Mouse (Mus musculus): ENCODE data around the gene Mpst. TPM values are rescaled to one million over a fixed set of nuclear protein-coding genes. Genes with fewer than 3 reads are reported as not detected.

The Mpst gene
- 2.1 and 2.7 TPM in 2 replicates for polyA plus RNA-seq (2014; fragmentation: Nextera tagmentation; extraction: Ambion mirVana)

DNA sequence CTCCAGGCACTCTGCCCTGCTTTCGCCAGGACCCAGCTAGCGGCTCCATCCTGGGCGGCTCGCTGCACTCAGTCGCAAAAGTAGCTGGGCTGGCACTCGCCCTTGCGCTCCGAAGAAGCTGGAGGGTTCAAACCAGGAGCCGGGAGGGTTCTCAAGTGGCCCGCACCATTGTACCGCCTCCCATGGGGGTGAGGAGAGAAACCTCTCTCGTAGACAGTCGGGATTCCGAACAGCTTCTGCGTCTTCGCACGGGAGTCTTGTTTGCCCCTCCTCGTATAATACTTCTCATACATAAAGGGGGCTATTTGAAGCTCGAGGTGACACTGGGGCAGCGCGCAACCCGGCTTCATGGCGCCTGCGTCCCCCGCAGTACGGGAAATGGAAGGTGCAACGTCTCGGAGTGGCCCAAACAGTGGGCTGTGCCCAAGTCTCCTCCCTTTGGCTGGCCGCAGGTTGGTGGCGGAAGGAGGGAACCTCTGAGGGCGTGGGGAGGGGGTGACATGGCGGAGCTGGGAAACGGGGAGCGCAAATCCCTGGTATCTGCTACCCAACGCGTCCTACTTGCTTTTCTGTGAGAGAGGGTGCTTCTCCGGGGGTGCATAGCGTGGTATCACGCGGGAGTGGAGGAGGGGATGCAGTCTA is at the start of gene Mpst:
TSS of gene Mpst (plus strand) at position 124 of the 642 bp plus-strand sequence.
- peak; percentile 84 for ATAC-seq (replicated peaks; ENCODE audit: low FRiP score, low TSS enrichment, low read depth)
- peaks cover 40% of the 10 kb centered on the region for H3K27me3 ChIP-seq (replicated peaks; ENCODE audit: control insufficient read depth, insufficient read depth, low read length)
- WGBS, result under 1% methylated on average over 40 of the region's 40 CpGs
- H3K9me3 ChIP-seq (ENCODE audit: control insufficient read depth, low read length), result no peaks in the 10 kb centered on the region
- peak within 1 kb of the TSS; percentile 92 for H3K27ac ChIP-seq (ENCODE audit: low read depth)
- peak; percentile 97 for DNase-seq (ENCODE audit: low spot score)
- H3K36me3 ChIP-seq (ENCODE audit: control insufficient read depth, insufficient read depth, low read length), result no peaks in the 10 kb centered on the region
- peak within 1 kb of the TSS; percentile 98 for H3K4me2 ChIP-seq (ENCODE audit: low read length)
- peaks cover 9% of the 10 kb centered on the region; the same call in 1 of the 2 replicates for H3K4me1 ChIP-seq (replicated peaks; ENCODE audit: control insufficient read depth, insufficient read depth, low read length)
- peak within 1 kb of the TSS; percentile 74 for H3K4me3 ChIP-seq (ENCODE audit: low read depth, low read length)
- H3K9ac ChIP-seq (ENCODE audit: low read length), result peak within 1 kb of the TSS; percentile 72

DNA sequence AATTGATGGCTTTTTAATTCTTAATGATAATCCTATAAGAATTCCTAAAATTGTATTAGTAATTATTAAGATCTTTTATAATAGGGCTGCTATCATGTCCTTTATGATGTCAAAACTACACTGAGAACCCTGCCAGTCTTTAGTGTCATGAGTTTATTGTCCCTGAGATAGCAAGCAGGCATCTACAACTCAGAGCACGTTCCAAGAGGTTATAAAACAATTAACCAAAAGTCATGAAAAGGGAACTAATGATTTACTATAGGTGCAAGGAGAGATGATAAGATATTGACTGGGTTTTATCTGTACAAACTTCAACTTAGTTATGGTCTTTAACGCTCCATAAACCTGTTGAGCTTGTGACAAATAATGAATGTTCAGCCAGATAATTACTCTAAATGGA is 40.3 kb upstream of the Mpst start:
- peaks cover 60% of the 10 kb centered on the region for H3K27me3 ChIP-seq (replicated peaks; ENCODE audit: control insufficient read depth, insufficient read depth, low read length)
- H3K4me3 ChIP-seq (ENCODE audit: low read depth, low read length), result no peak overlapping the region
- ATAC-seq (replicated peaks; ENCODE audit: low FRiP score, low TSS enrichment, low read depth), result no peak; the same call in 1 of the 2 replicates
- no peak overlapping the region for H3K9ac ChIP-seq (ENCODE audit: low read length)
- 24% methylated on average over 2 of the region's 2 CpGs for WGBS
- H3K4me2 ChIP-seq (ENCODE audit: low read length), result no peak overlapping the region
- H3K27ac ChIP-seq (ENCODE audit: low read depth), result no peak overlapping the region
- 0 out of 2 replicates have a peak, but pooled peaks cover 7% of the 10 kb centered on the region for H3K9me3 ChIP-seq (ENCODE audit: control insufficient read depth, low read length)
- no peak for DNase-seq (ENCODE audit: low spot score)
- H3K36me3 ChIP-seq (ENCODE audit: control insufficient read depth, insufficient read depth, low read length), result no peaks in the 10 kb centered on the region
- H3K4me1 ChIP-seq (replicated peaks; ENCODE audit: control insufficient read depth, insufficient read depth, low read length), result no peaks in the 10 kb centered on the region

DNA sequence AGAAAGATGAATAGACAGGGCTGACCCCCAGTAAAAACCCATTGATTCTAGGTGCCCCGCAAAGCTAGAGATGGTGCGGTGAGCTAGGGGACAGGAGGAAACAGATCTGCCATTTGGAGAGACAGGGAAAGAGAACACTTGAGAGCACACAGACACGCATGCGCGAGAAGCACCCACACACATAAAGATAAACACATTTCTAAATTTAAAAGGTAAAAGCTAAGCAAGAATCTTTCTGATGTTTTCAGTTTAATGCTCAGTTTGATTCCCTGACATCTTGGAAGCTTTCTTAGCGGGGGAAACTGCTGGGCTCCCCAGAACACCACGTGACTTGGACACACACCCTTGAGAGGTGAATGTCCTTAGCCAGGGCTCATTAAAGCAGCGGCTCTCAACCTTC is 39.3 kb upstream of the Mpst start:
- no peak overlapping the region for H3K4me3 ChIP-seq (ENCODE audit: low read depth, low read length)
- no peak overlapping the region for H3K27ac ChIP-seq (ENCODE audit: low read depth)
- no peak overlapping the region for H3K9ac ChIP-seq (ENCODE audit: low read length)
- 60% methylated on average over 8 of the region's 8 CpGs for WGBS
- DNase-seq (ENCODE audit: low spot score), result no peak
- no peak overlapping the region for H3K4me2 ChIP-seq (ENCODE audit: low read length)
- H3K9me3 ChIP-seq (ENCODE audit: control insufficient read depth, low read length), result 0 out of 2 replicates have a peak, but pooled peaks cover 7% of the 10 kb centered on the region
- H3K4me1 ChIP-seq (replicated peaks; ENCODE audit: control insufficient read depth, insufficient read depth, low read length), result no peaks in the 10 kb centered on the region
- no peak for ATAC-seq (replicated peaks; ENCODE audit: low FRiP score, low TSS enrichment, low read depth)
- no peaks in the 10 kb centered on the region for H3K36me3 ChIP-seq (ENCODE audit: control insufficient read depth, insufficient read depth, low read length)
- H3K27me3 ChIP-seq (replicated peaks; ENCODE audit: control insufficient read depth, insufficient read depth, low read length), result peaks cover 63% of the 10 kb centered on the region

DNA sequence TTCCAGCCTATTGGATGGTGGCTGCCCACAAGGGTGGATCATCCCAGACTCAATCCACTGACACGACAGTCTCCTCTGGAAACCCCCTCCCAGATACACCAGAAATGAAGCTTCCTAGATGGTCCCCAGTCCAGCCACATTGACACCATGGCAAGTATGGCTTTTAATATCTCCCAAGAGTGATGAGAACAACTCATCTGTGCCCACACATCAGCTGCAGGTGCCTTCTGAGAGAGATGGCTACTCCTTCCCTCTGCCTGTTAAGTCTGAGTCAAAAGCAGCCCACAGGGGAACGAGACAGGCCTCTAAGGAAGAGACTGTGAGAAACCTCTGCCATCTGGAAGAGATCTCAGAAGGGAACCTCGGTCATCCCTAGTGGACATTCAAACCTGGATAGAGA is 38.4 kb upstream of the Mpst start:
- Histone ChIP-seq H3K4me1 (replicated peaks; ENCODE audit: control insufficient read depth, insufficient read depth, low read length) (no peaks in the 10 kb centered on the region), H3K36me3 (ENCODE audit: control insufficient read depth, insufficient read depth, low read length) (no peaks in the 10 kb centered on the region), H3K27me3 (replicated peaks; ENCODE audit: control insufficient read depth, insufficient read depth, low read length) (peaks cover 71% of the 10 kb centered on the region), H3K9me3 (ENCODE audit: control insufficient read depth, low read length) (no peaks in the 10 kb centered on the region), H3K4me2 (ENCODE audit: low read length) (no peak overlapping the region), H3K27ac (ENCODE audit: low read depth) (no peak overlapping the region), H3K9ac (ENCODE audit: low read length) (no peak overlapping the region), H3K4me3 (ENCODE audit: low read depth, low read length) (no peak overlapping the region)
- WGBS, result 68% methylated on average over 3 of the region's 3 CpGs
- ATAC-seq (replicated peaks; ENCODE audit: low FRiP score, low TSS enrichment, low read depth) (no peak), DNase-seq (ENCODE audit: low spot score) (no peak)

DNA sequence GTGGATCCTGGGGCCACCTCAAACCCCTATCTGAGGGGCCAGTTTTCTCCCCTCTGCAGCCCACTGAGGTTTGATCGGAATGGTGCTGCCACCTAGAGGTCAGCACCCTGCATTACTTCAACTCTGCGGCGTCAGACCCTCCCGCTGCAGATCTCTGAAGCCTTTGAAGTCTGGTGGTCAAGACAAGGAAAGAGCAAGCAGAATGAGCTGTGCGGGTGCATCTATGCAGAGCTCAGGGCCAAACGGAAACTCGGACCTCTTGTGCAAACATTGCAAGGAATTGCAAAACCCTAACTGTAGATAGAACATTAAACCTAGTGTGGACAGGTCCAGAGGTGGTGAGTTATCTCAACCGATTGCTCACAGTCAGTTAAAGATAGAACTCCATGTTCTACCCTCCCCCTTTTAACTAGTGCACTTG is 37.3 kb upstream of the Mpst start:
- no peak overlapping the region for H3K4me3 ChIP-seq (ENCODE audit: low read depth, low read length)
- no peaks in the 10 kb centered on the region for H3K9me3 ChIP-seq (ENCODE audit: control insufficient read depth, low read length)
- no peaks in the 10 kb centered on the region for H3K36me3 ChIP-seq (ENCODE audit: control insufficient read depth, insufficient read depth, low read length)
- no peak overlapping the region for H3K4me2 ChIP-seq (ENCODE audit: low read length)
- H3K27me3 ChIP-seq (replicated peaks; ENCODE audit: control insufficient read depth, insufficient read depth, low read length), result peaks cover 66% of the 10 kb centered on the region
- H3K9ac ChIP-seq (ENCODE audit: low read length), result no peak overlapping the region
- ATAC-seq (replicated peaks; ENCODE audit: low FRiP score, low TSS enrichment, low read depth) (no peak), DNase-seq (ENCODE audit: low spot score) (peak; percentile 75)
- 9% methylated on average over 8 of the region's 8 CpGs for WGBS
- H3K4me1 ChIP-seq (replicated peaks; ENCODE audit: control insufficient read depth, insufficient read depth, low read length), result no peaks in the 10 kb centered on the region
- H3K27ac ChIP-seq (ENCODE audit: low read depth), result no peak overlapping the region

DNA sequence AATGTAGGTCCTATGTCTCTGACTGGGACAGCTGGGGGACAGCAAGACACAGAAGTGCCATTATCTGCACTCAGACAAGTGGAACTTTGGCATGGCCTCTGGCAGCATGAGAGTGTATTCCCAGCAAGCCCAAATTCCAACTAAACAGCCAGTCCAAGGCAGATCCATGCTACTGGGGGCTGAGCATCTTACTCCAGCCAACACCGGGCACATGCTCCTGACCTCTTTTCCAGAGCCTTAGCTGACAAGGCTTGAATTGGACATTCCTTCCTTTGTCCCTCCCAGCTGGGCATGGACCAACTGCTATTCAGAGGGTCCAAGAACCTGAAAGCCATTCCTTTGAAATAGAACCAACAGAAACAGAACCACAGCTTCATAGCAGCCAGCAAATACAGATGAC is 36.6 kb upstream of the Mpst start:
- DNase-seq (ENCODE audit: low spot score) (no peak), ATAC-seq (replicated peaks; ENCODE audit: low FRiP score, low TSS enrichment, low read depth) (no peak)
- H3K36me3 ChIP-seq (ENCODE audit: control insufficient read depth, insufficient read depth, low read length), result no peaks in the 10 kb centered on the region
- no peaks in the 10 kb centered on the region for H3K4me1 ChIP-seq (replicated peaks; ENCODE audit: control insufficient read depth, insufficient read depth, low read length)
- WGBS, result 84% methylated on average over 1 of the region's 1 CpGs
- no peak overlapping the region for H3K4me3 ChIP-seq (ENCODE audit: low read depth, low read length)
- no peak overlapping the region for H3K4me2 ChIP-seq (ENCODE audit: low read length)
- H3K27me3 ChIP-seq (replicated peaks; ENCODE audit: control insufficient read depth, insufficient read depth, low read length), result peaks cover 67% of the 10 kb centered on the region
- no peaks in the 10 kb centered on the region for H3K9me3 ChIP-seq (ENCODE audit: control insufficient read depth, low read length)
- H3K27ac ChIP-seq (ENCODE audit: low read depth), result no peak overlapping the region
- H3K9ac ChIP-seq (ENCODE audit: low read length), result no peak overlapping the region

DNA sequence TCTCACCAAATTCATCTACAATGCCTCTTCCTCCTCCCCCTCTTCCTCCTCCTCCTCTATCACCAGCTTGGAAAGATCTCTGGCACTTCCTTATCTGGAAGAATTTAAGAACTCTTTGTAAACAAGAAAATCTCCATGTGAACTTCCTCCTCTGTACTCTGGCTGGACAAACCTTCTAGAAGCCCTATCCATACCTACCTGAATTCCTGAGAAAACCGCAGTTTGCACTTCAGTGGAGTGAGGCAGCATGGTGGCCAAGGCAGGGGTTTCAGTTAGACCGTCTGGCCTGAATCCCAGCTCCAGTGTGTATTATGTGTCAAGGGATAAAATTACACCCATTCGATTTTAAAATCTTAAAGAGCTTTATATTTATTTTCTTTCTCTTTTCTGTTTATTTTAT is 33.4 kb upstream of the Mpst start:
- no peak for DNase-seq (ENCODE audit: low spot score)
- 52% methylated on average over 3 of the region's 3 CpGs for WGBS
- no peak overlapping the region for H3K27ac ChIP-seq (ENCODE audit: low read depth)

DNA sequence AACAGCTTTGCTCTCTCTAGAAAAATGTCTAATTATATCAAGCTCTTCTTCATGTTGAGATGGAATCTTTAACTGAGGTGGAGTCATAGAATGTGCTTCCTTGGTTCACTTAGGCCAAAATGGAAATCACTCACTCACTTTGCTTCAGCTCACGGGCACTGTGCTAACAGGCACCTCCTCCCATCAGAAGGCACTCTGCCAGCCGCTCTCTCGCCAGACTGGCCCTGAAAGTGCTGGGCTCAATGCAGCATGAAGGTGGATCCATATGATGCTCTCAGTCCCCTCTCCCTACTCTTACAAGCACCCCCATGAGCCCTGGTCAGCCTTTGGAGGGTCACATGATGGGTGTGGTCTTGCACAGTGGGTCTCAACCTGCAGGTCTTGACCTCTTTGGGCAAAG is 32.0 kb upstream of the Mpst start:
- WGBS, result 78% methylated on average over 3 of the region's 3 CpGs
- Histone ChIP-seq H3K9ac (ENCODE audit: low read length) (no peak overlapping the region), H3K4me2 (ENCODE audit: low read length) (no peak overlapping the region), H3K27ac (ENCODE audit: low read depth) (no peak overlapping the region), H3K4me3 (ENCODE audit: low read depth, low read length) (no peak overlapping the region), H3K36me3 (ENCODE audit: control insufficient read depth, insufficient read depth, low read length) (no peaks in the 10 kb centered on the region), H3K27me3 (replicated peaks; ENCODE audit: control insufficient read depth, insufficient read depth, low read length) (peaks cover 66% of the 10 kb centered on the region), H3K9me3 (ENCODE audit: control insufficient read depth, low read length) (0 out of 2 replicates have a peak, but pooled peaks cover 3% of the 10 kb centered on the region), H3K4me1 (replicated peaks; ENCODE audit: control insufficient read depth, insufficient read depth, low read length) (no peaks in the 10 kb centered on the region)
- ATAC-seq (replicated peaks; ENCODE audit: low FRiP score, low TSS enrichment, low read depth) (no peak), DNase-seq (ENCODE audit: low spot score) (no peak)

More for the DNA sequence above, 33.4 kb upstream of the Mpst start:
- Histone ChIP-seq H3K4me2 (ENCODE audit: low read length) (no peak overlapping the region), H3K4me1 (replicated peaks; ENCODE audit: control insufficient read depth, insufficient read depth, low read length) (no peaks in the 10 kb centered on the region), H3K9me3 (ENCODE audit: control insufficient read depth, low read length) (no peaks in the 10 kb centered on the region), H3K27me3 (replicated peaks; ENCODE audit: control insufficient read depth, insufficient read depth, low read length) (peaks cover 73% of the 10 kb centered on the region), H3K4me3 (ENCODE audit: low read depth, low read length) (no peak overlapping the region), H3K9ac (ENCODE audit: low read length) (no peak overlapping the region), H3K36me3 (ENCODE audit: control insufficient read depth, insufficient read depth, low read length) (no peaks in the 10 kb centered on the region)
- no peak for ATAC-seq (replicated peaks; ENCODE audit: low FRiP score, low TSS enrichment, low read depth)

DNA sequence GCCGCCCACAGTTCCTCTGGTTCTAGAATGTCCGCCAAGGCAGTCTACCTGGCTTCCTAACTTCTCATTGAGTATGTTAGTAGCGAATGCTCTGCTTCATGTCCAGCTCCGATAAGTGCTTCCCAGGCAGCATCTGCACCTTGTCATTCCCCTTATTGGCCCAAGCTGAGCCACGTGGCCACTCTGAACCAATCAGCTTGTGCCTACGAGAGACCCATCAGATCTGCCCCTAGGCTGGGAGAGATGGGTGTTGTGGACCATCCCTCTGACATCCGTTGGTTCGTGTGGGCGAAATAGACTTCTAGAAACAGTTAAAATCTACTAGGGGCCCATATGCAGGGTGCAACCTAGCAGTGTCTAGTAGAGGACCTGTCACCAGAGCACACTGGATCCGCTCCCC is 28.4 kb upstream of the Mpst start:
- Histone ChIP-seq H3K27me3 (replicated peaks; ENCODE audit: control insufficient read depth, insufficient read depth, low read length) (peaks cover 42% of the 10 kb centered on the region), H3K4me3 (ENCODE audit: low read depth, low read length) (no peak overlapping the region), H3K4me1 (replicated peaks; ENCODE audit: control insufficient read depth, insufficient read depth, low read length) (no peaks in the 10 kb centered on the region), H3K9ac (ENCODE audit: low read length) (no peak overlapping the region), H3K36me3 (ENCODE audit: control insufficient read depth, insufficient read depth, low read length) (no peaks in the 10 kb centered on the region), H3K27ac (ENCODE audit: low read depth) (no peak overlapping the region), H3K9me3 (ENCODE audit: control insufficient read depth, low read length) (0 out of 2 replicates have a peak, but pooled peaks cover 4% of the 10 kb centered on the region), H3K4me2 (ENCODE audit: low read length) (no peak overlapping the region)
- ATAC-seq (replicated peaks; ENCODE audit: low FRiP score, low TSS enrichment, low read depth), result no peak
- WGBS, result 76% methylated on average over 10 of the region's 10 CpGs
- DNase-seq (ENCODE audit: low spot score), result no peak

Data from intestine, embryonic 14.5 days (tissue).